Mouse (Mus musculus) frontal cortex, adult (tissue): ENCODE measurements around the gene Rnps1.
"Not testable (repeated sequence)": the region's sequence is repeated elsewhere in the genome, so short reads cannot be mapped to it uniquely, and the experiment has no call there.

Experiments used
- ATAC-seq: cut with Nextera tagmentation; 2 replicates; pipeline ENCODE4 v1.9.2; 2017; ENCODE audit warnings: mild to moderate bottlenecking, moderate library complexity, mixed read lengths; ENCODE audit not compliant: low TSS enrichment

Rnps1 gene

GRCm38 (mm10) chr17:24427170-24427557, 12.8 kb downstream of the Rnps1 start:
- ATAC-seq, result no peak

GRCm38 (mm10) chr17:24429201-24429983, 15.0 kb downstream of the Rnps1 start:
- no peak for ATAC-seq

- peak; percentile 55; the same call in 1 of the 2 replicates for ATAC-seq
Observed at GRCm38 (mm10) chr17:24437016-24437415, 22.7 kb downstream of the Rnps1 start.

- no peak for ATAC-seq
Observed at GRCm38 (mm10) chr17:24440377-24440776, 26.0 kb downstream of the Rnps1 start.

- no peak for ATAC-seq
Observed at GRCm38 (mm10) chr17:24441148-24441547, 26.8 kb downstream of the Rnps1 start.

GRCm38 (mm10) chr17:24442107-24442506, 27.7 kb downstream of the Rnps1 start:
- no peak for ATAC-seq

- no peak for ATAC-seq
Observed at GRCm38 (mm10) chr17:24442632-24443155, 28.3 kb downstream of the Rnps1 start, which contains the start of gene Dnase1l2. Gene Dnase1l2, minus strand, starts transcription at chr17:24443105.

- ATAC-seq, result peak; percentile 44; the same call in 1 of the 2 replicates
Observed at GRCm38 (mm10) chr17:24443409-24443808, 29.0 kb downstream of the Rnps1 start.

GRCm38 (mm10) chr17:24446590-24446989, 32.2 kb downstream of the Rnps1 start:
- no peak for ATAC-seq

GRCm38 (mm10) chr17:24449507-24449906, 35.1 kb downstream of the Rnps1 start:
- ATAC-seq, result no peak

- ATAC-seq, result no peak
Observed at GRCm38 (mm10) chr17:24451220-24451619, 36.9 kb downstream of the Rnps1 start.

GRCm38 (mm10) chr17:24453372-24453771, 39.0 kb downstream of the Rnps1 start:
- ATAC-seq, result no peak

GRCm38 (mm10) chr17:24454218-24454755, 39.9 kb downstream of the Rnps1 start:
- ATAC-seq, result no peak

- peak; percentile 96 for ATAC-seq
Observed at GRCm38 (mm10) chr17:24454756-24455522, 40.6 kb downstream of the Rnps1 start.

- not testable (repeated sequence) for ATAC-seq
Observed at GRCm38 (mm10) chr17:24455523-24456206, 41.3 kb downstream of the Rnps1 start.

GRCm38 (mm10) chr17:24461580-24461979, 47.2 kb downstream of the Rnps1 start:
- no peak for ATAC-seq

GRCm38 (mm10) chr17:24462932-24463331, 48.6 kb downstream of the Rnps1 start:
- no peak for ATAC-seq

GRCm38 (mm10) chr17:24463374-24464133, 49.2 kb downstream of the Rnps1 start:
- no peak for ATAC-seq

- no peak for ATAC-seq
Observed at GRCm38 (mm10) chr17:24468636-24469246, 54.4 kb downstream of the Rnps1 start.

- ATAC-seq, result no peak
Observed at GRCm38 (mm10) chr17:24469336-24469909, 55.1 kb downstream of the Rnps1 start.
